12 mouse cellular contexts compared by ENCODE assay signal in genomic region chr9:83893073-83893472, GRCm38 (mm10).
"Had no signal": no experiment of that assay in that cellular context is flagged by ENCODE, and none has a peak within 500 bp of the region (broad histone marks: within the 10 kb centered on the region; RNA-seq: fewer than 3 reads in every experiment).

No protein-coding gene starts in this region.

- ATAC-seq: midbrain, embryonic 13.5 days had no signal

- H3K9ac ChIP-seq: lung, embryonic 15.5 days; midbrain, embryonic 13.5 days; neural tube, embryonic 15.5 days; stomach, embryonic 15.5 days had no signal

- H3K36me3 ChIP-seq: limb, embryonic 10.5 days; lung, embryonic 15.5 days; midbrain, embryonic 13.5 days; neural tube, embryonic 15.5 days; stomach, embryonic 15.5 days had no signal

- H3K4me2 ChIP-seq: liver, embryonic 11.5 days; lung, embryonic 15.5 days; midbrain, embryonic 13.5 days; neural tube, embryonic 15.5 days; stomach, embryonic 15.5 days had no signal

- H3K27ac ChIP-seq: kidney, postnatal 0 days; layer of hippocampus, adult 2 months; limb, embryonic 10.5 days; lung, embryonic 15.5 days; midbrain, embryonic 13.5 days; neural tube, embryonic 15.5 days; stomach, embryonic 15.5 days had no signal

- H3K27me3 ChIP-seq: lung, embryonic 15.5 days; midbrain, embryonic 13.5 days; neural tube, embryonic 15.5 days; stomach, embryonic 15.5 days had no signal

- DNase-seq: kidney, adult 11 months; kidney, adult 9 months; kidney, postnatal 4 days; retina, postnatal 1 day had no signal

- H3K4me1 ChIP-seq: limb, embryonic 10.5 days; lung, embryonic 15.5 days; midbrain, embryonic 13.5 days; neural tube, embryonic 15.5 days; stomach, embryonic 15.5 days had no signal

- H3K9me3 ChIP-seq: limb, embryonic 10.5 days; lung, embryonic 15.5 days; midbrain, embryonic 13.5 days; neural tube, embryonic 15.5 days; stomach, embryonic 15.5 days had no signal

- H3K4me3 ChIP-seq: layer of hippocampus, adult 2 months; limb, embryonic 10.5 days; lung, embryonic 15.5 days; midbrain, embryonic 13.5 days; neural tube, embryonic 15.5 days; stomach, embryonic 15.5 days had no signal
